Mouse (Mus musculus) embryonic facial prominence, embryonic 13.5 days (tissue): ENCODE results near the gene Jarid2. TPM values are rescaled to one million over a fixed set of nuclear protein-coding genes. Genes with fewer than 3 reads are reported as not detected.

Experiments used
- ATAC-seq: fragments of 200-750 bp; cut with Nextera tagmentation; 2 replicates; pipeline ENCODE4 v1.8.0; 2017; ENCODE audit warnings: low read depth; ENCODE audit not compliant: insufficient number of reproducible peaks, insufficient read depth, low FRiP score, low TSS enrichment
- H3K27ac ChIP-seq: fragments of 300-500 bp; sonication (generic); 2 replicates; pipeline ENCODE4 v1.5.1; 2015; ENCODE audit warnings: moderate library complexity, mild to moderate bottlenecking, inconsistent platforms
- H3K27me3 ChIP-seq: fragments of 300-500 bp; sonication (generic); 2 replicates; pipeline ENCODE4 v1.6.1; 2015; ENCODE audit warnings: mild to moderate bottlenecking, inconsistent platforms
- H3K36me3 ChIP-seq: fragments of 300-500 bp; sonication (generic); 2 replicates; pipeline ENCODE4 v1.6.1; 2015; ENCODE audit warnings: mild to moderate bottlenecking, inconsistent platforms
- H3K4me1 ChIP-seq: fragments of 300-500 bp; sonication (generic); 2 replicates; pipeline ENCODE4 v1.6.1; 2015; ENCODE audit warnings: inconsistent platforms
- H3K4me2 ChIP-seq: fragments of 300-500 bp; sonication (generic); 2 replicates; pipeline ENCODE4 v1.6.1; 2015; ENCODE audit warnings: moderate library complexity, mild to moderate bottlenecking, inconsistent platforms
- H3K4me3 ChIP-seq: fragments of 300-500 bp; sonication (generic); 2 replicates; pipeline ENCODE4 v1.5.1; 2015; ENCODE audit warnings: mild to moderate bottlenecking, inconsistent platforms
- H3K9ac ChIP-seq: fragments of 300-500 bp; sonication (generic); 2 replicates; pipeline ENCODE4 v1.6.1; 2015; ENCODE audit warnings: mild to moderate bottlenecking, inconsistent platforms
- H3K9me3 ChIP-seq: fragments of 300-500 bp; sonication (generic); 2 replicates; pipeline ENCODE4 v1.6.1; 2016; ENCODE audit warnings: inconsistent platforms
- WGBS: fragments of 180-500 bp; shearing (Covaris S2); methylation state at CpG from one replicate; pipeline ENCODE4 v1.1.7; 2015; ENCODE audit warnings: mixed read lengths; 5-methylcytosine and 5-hydroxymethylcytosine counted together
- polyA plus RNA-seq: library from polyadenylated mRNA; unstranded; fragments of >200 nt; fragmentation: Nextera tagmentation; extraction: Ambion mirVana; gene quantifications from 2 replicates; pipeline ENCODE4 v1.2.1, GENCODE M21; 2015

The Jarid2 gene
- polyA plus RNA-seq, 1 experiment from 2014 or later, result 34.6 TPM

- H3K4me1 ChIP-seq, result peaks cover 23% of the 10 kb centered on the region
- H3K4me2 ChIP-seq, result no peak overlapping the region
These were observed 29.5 kb downstream of the Jarid2 start for GRCm38 (mm10) chr13:44758750-44759149.

GRCm38 (mm10) chr13:44760761-44761160 lies 31.5 kb downstream of the Jarid2 start:
- Histone ChIP-seq H3K36me3 (no peaks in the 10 kb centered on the region), H3K4me2 (no peak overlapping the region), H3K27ac (no peak overlapping the region), H3K27me3 (no peaks in the 10 kb centered on the region), H3K9me3 (no peaks in the 10 kb centered on the region), H3K9ac (no peak overlapping the region), H3K4me3 (no peak overlapping the region), H3K4me1 (peaks cover 10% of the 10 kb centered on the region)
- WGBS, result 98% methylated on average over 1 of the region's 1 CpGs
- no peak for ATAC-seq

More at GRCm38 (mm10) chr13:44758750-44759149, 29.5 kb downstream of the Jarid2 start:
- Histone ChIP-seq H3K27me3 (no peaks in the 10 kb centered on the region), H3K9ac (no peak overlapping the region), H3K9me3 (no peaks in the 10 kb centered on the region), H3K36me3 (no peaks in the 10 kb centered on the region), H3K4me3 (no peak overlapping the region), H3K27ac (no peak overlapping the region)
- 60% methylated on average over 1 of the region's 1 CpGs for whole genome bisulfite sequencing
- no peak for ATAC-seq

GRCm38 (mm10) chr13:44763068-44763467 lies 33.8 kb downstream of the Jarid2 start:
- no peak overlapping the region for H3K9ac ChIP-seq
- no peak overlapping the region for H3K4me3 ChIP-seq
- H3K36me3 ChIP-seq, result no peaks in the 10 kb centered on the region
- H3K27ac ChIP-seq, result no peak overlapping the region
- no peaks in the 10 kb centered on the region for H3K9me3 ChIP-seq
- no peak for ATAC-seq
- no peak overlapping the region for H3K4me2 ChIP-seq
- no peaks in the 10 kb centered on the region for H3K27me3 ChIP-seq
- H3K4me1 ChIP-seq, result peaks cover 7% of the 10 kb centered on the region; the same call in 1 of the 2 replicates
- 67% methylated on average over 3 of the region's 3 CpGs for WGBS

- no peaks in the 10 kb centered on the region for H3K36me3 ChIP-seq
- H3K4me1 ChIP-seq, result peaks cover 10% of the 10 kb centered on the region
- no peaks in the 10 kb centered on the region for H3K9me3 ChIP-seq
- no peak overlapping the region for H3K9ac ChIP-seq
- H3K4me3 ChIP-seq, result no peak overlapping the region
- no peak overlapping the region for H3K4me2 ChIP-seq
- no peak for ATAC-seq
- no peak overlapping the region for H3K27ac ChIP-seq
- no peaks in the 10 kb centered on the region for H3K27me3 ChIP-seq
- WGBS, result 83% methylated on average over 6 of the region's 6 CpGs
These were observed 38.5 kb downstream of the Jarid2 start for GRCm38 (mm10) chr13:44767751-44768150.

- WGBS, result 65% methylated on average over 5 of the region's 5 CpGs
- no peak overlapping the region for H3K4me2 ChIP-seq
- H3K27ac ChIP-seq, result no peak overlapping the region
- H3K36me3 ChIP-seq, result no peaks in the 10 kb centered on the region
- H3K4me1 ChIP-seq, result peaks cover 6% of the 10 kb centered on the region; the same call in 1 of the 2 replicates
- no peaks in the 10 kb centered on the region for H3K9me3 ChIP-seq
- no peak for ATAC-seq
- H3K9ac ChIP-seq, result no peak overlapping the region
- H3K4me3 ChIP-seq, result no peak overlapping the region
- no peaks in the 10 kb centered on the region for H3K27me3 ChIP-seq
These were observed 41.7 kb downstream of the Jarid2 start for GRCm38 (mm10) chr13:44770808-44771605.

GRCm38 (mm10) chr13:44772816-44773215 lies 43.5 kb downstream of the Jarid2 start:
- 78% methylated on average over 3 of the region's 3 CpGs for WGBS
- Histone ChIP-seq H3K9me3 (no peaks in the 10 kb centered on the region), H3K9ac (no peak overlapping the region), H3K27me3 (no peaks in the 10 kb centered on the region), H3K27ac (no peak overlapping the region), H3K4me2 (no peak overlapping the region), H3K4me1 (peaks cover 6% of the 10 kb centered on the region; the same call in 1 of the 2 replicates), H3K36me3 (no peaks in the 10 kb centered on the region), H3K4me3 (no peak overlapping the region)
- ATAC-seq, result no peak

GRCm38 (mm10) chr13:44774351-44774750 lies 45.1 kb downstream of the Jarid2 start:
- no peak overlapping the region for H3K4me2 ChIP-seq
- H3K27me3 ChIP-seq, result no peaks in the 10 kb centered on the region
- no peak overlapping the region for H3K27ac ChIP-seq
- WGBS, result 90% methylated on average over 4 of the region's 4 CpGs
- H3K4me1 ChIP-seq, result peaks cover 11% of the 10 kb centered on the region
- no peak overlapping the region for H3K9ac ChIP-seq
- no peaks in the 10 kb centered on the region for H3K9me3 ChIP-seq
- no peaks in the 10 kb centered on the region for H3K36me3 ChIP-seq
- no peak overlapping the region for H3K4me3 ChIP-seq
- no peak for ATAC-seq

GRCm38 (mm10) chr13:44775396-44775795 lies 46.1 kb downstream of the Jarid2 start:
- 81% methylated on average over 3 of the region's 3 CpGs for WGBS
- Histone ChIP-seq H3K4me2 (no peak overlapping the region), H3K9me3 (no peaks in the 10 kb centered on the region), H3K4me1 (peaks cover 8% of the 10 kb centered on the region), H3K9ac (no peak overlapping the region), H3K27me3 (no peaks in the 10 kb centered on the region), H3K27ac (no peak overlapping the region), H3K36me3 (no peaks in the 10 kb centered on the region), H3K4me3 (no peak overlapping the region)
- ATAC-seq, result no peak

GRCm38 (mm10) chr13:44780506-44780905 lies 51.2 kb downstream of the Jarid2 start:
- Histone ChIP-seq H3K27ac (no peak overlapping the region), H3K9me3 (no peaks in the 10 kb centered on the region), H3K36me3 (no peaks in the 10 kb centered on the region), H3K9ac (no peak overlapping the region), H3K27me3 (no peaks in the 10 kb centered on the region), H3K4me1 (peaks cover 24% of the 10 kb centered on the region), H3K4me3 (no peak overlapping the region), H3K4me2 (no peak overlapping the region)
- 51% methylated on average over 1 of the region's 1 CpGs for WGBS
- no peak for ATAC-seq

- H3K27ac ChIP-seq, result no peak overlapping the region
- H3K9ac ChIP-seq, result no peak overlapping the region
- H3K4me1 ChIP-seq, result peaks cover 30% of the 10 kb centered on the region
- H3K4me3 ChIP-seq, result no peak overlapping the region
- ATAC-seq, result no peak
- 28% methylated on average over 2 of the region's 2 CpGs for WGBS
- H3K9me3 ChIP-seq, result no peaks in the 10 kb centered on the region
- H3K27me3 ChIP-seq, result no peaks in the 10 kb centered on the region
- H3K36me3 ChIP-seq, result no peaks in the 10 kb centered on the region
- H3K4me2 ChIP-seq, result no peak overlapping the region
These were observed 51.9 kb downstream of the Jarid2 start for GRCm38 (mm10) chr13:44781126-44781525.

GRCm38 (mm10) chr13:44784551-44784950 lies 55.3 kb downstream of the Jarid2 start:
- H3K27ac ChIP-seq, result no peak overlapping the region
- no peaks in the 10 kb centered on the region for H3K27me3 ChIP-seq
- H3K4me1 ChIP-seq, result peaks cover 39% of the 10 kb centered on the region
- no peak overlapping the region for H3K9ac ChIP-seq
- no peaks in the 10 kb centered on the region for H3K36me3 ChIP-seq
- H3K4me2 ChIP-seq, result no peak overlapping the region
- no peak overlapping the region for H3K4me3 ChIP-seq
- H3K9me3 ChIP-seq, result no peaks in the 10 kb centered on the region
- no peak for ATAC-seq
- 48% methylated on average over 1 of the region's 1 CpGs for WGBS

GRCm38 (mm10) chr13:44786291-44786690 lies 57.0 kb downstream of the Jarid2 start:
- WGBS, result 30% methylated on average over 4 of the region's 4 CpGs
- no peaks in the 10 kb centered on the region for H3K36me3 ChIP-seq
- no peaks in the 10 kb centered on the region for H3K9me3 ChIP-seq
- no peak overlapping the region for H3K9ac ChIP-seq
- no peaks in the 10 kb centered on the region for H3K27me3 ChIP-seq
- H3K4me1 ChIP-seq, result peaks cover 35% of the 10 kb centered on the region
- H3K27ac ChIP-seq, result no peak overlapping the region
- no peak for ATAC-seq
- no peak overlapping the region for H3K4me2 ChIP-seq
- no peak overlapping the region for H3K4me3 ChIP-seq
